Mouse (Mus musculus): ENCODE results near the gene Adam15. TPM values are rescaled to one million over a fixed set of nuclear protein-coding genes. Genes with fewer than 3 reads are reported as not detected.

Gene Adam15
- total and polyA plus RNA-seq, 3 experiments = 15.3 to 43.2 TPM; not detected in 1

GRCm38 (mm10) chr3:89347916-89348315 lies 1.9 kb downstream of the Adam15 start:
- H3K9me3 ChIP-seq (replicated peaks; ENCODE audit: insufficient read depth, low read length) = no peaks in the 10 kb centered on the region
- DNase-seq (ENCODE audit: low read depth, low spot score) = no peak

GRCm38 (mm10) chr3:89346815-89347540 lies 2.8 kb downstream of the Adam15 start:
- no peaks in the 10 kb centered on the region for H3K27me3 ChIP-seq (ENCODE audit: control insufficient read depth in 1 of 2, insufficient read depth in 2 of 2, low read length in 2 of 2)

More at GRCm38 (mm10) chr3:89347916-89348315, 1.9 kb downstream of the Adam15 start:
- Histone ChIP-seq H3K4me3 (ENCODE audit: control insufficient read depth in 1 of 2, insufficient read depth in 1 of 2, low read depth in 2 of 2, low read length in 2 of 2) (no peak overlapping the region), H3K27me3 (ENCODE audit: control insufficient read depth in 1 of 2, insufficient read depth in 2 of 2, low read length in 2 of 2) (no peaks in the 10 kb centered on the region), H3K27ac (ENCODE audit: control insufficient read depth, low read depth, low read length) (no peak overlapping the region), H3K79me2 (ENCODE audit: control insufficient read depth, insufficient read depth, low read length, poor library complexity) (peaks cover 3% of the 10 kb centered on the region; the same call in 1 of the 2 replicates), H3K36me3 (ENCODE audit: control insufficient read depth in 1 of 2, insufficient read depth in 2 of 2, low read length in 2 of 2) (peaks cover 0 to 7% of the 10 kb centered on the region in 2 experiments; a peak in 2 of 4 replicates), H3K4me1 (ENCODE audit: control insufficient read depth in 1 of 2, insufficient read depth in 2 of 2, low read length in 2 of 2) (peaks cover 0 to 12% of the 10 kb centered on the region in 2 experiments; a peak in 1 of 4 replicates), H3K9ac (ENCODE audit: control insufficient read depth, low read depth, low read length, poor library complexity, severe bottlenecking) (no peak overlapping the region)
- TF ChIP-seq CTCF (IDR thresholded peaks at IDR 0.05 in 2 of 3, conservative IDR thresholded peaks at IDR 0.05 in 1 of 3; ENCODE audit: control insufficient read depth in 1 of 3, insufficient read depth in 1 of 3, low read depth in 2 of 3, low read length in 3 of 3, poor library complexity in 1 of 3, severe bottlenecking in 1 of 3) (no peak), GABPA (IDR thresholded peaks at IDR 0.05; ENCODE audit: low read depth, low read length) (no peak), CHD2 (IDR thresholded peaks at IDR 0.05; ENCODE audit: low read length) (no peak), MYB (IDR thresholded peaks at IDR 0.05; ENCODE audit: low read depth, low read length) (no peak), HCFC1 (IDR thresholded peaks at IDR 0.05; ENCODE audit: low read depth, low read length) (no peak)

DNA sequence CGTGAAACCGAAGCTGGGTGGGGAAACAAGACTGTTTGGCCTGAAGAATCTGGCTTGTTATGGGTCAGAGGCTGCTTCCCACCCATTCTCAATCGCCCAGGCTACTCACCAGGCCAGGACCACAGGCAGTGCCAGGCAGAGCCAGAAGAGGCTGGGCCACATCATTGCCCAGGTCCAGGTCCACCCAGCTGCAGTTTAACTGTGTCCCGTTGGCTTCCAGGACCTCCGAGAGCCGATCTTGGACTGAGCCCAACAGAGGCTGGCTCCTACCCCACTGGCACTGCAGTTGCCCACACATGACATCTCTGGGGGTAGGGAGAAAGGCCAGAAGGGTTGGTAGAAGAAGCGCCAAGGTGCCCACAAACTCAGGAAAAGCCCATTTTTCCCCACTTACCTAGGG lies 6.5 kb downstream of the Adam15 start:
- H3K4me1 ChIP-seq (ENCODE audit: control insufficient read depth in 1 of 2, insufficient read depth in 2 of 2, low read length in 2 of 2) = no peaks in the 10 kb centered on the region
- no peak overlapping the region for H3K27ac ChIP-seq (ENCODE audit: control insufficient read depth, low read depth, low read length)
- H3K9me3 ChIP-seq (replicated peaks; ENCODE audit: insufficient read depth, low read length) = no peaks in the 10 kb centered on the region
- H3K79me2 ChIP-seq (ENCODE audit: control insufficient read depth, insufficient read depth, low read length, poor library complexity) = no peaks in the 10 kb centered on the region
- no peaks in the 10 kb centered on the region for H3K27me3 ChIP-seq (ENCODE audit: control insufficient read depth in 1 of 2, insufficient read depth in 2 of 2, low read length in 2 of 2)
- no peak for TF ChIP-seq BHLHE40 (IDR thresholded peaks at IDR 0.05; ENCODE audit: borderline replicate concordance, low read depth, low read length)
- no peak for TF ChIP-seq JUND (IDR thresholded peaks at IDR 0.05; ENCODE audit: low read depth, low read length)
- no peak for TF ChIP-seq USF2 (IDR thresholded peaks at IDR 0.05; ENCODE audit: borderline replicate concordance in 1 of 2, insufficient read depth in 1 of 2, low read depth in 1 of 2, low read length in 2 of 2)
- no peak for TF ChIP-seq TCF12 (IDR thresholded peaks at IDR 0.05; ENCODE audit: low read depth, low read length)
- no peak for TF ChIP-seq GABPA (IDR thresholded peaks at IDR 0.05; ENCODE audit: low read depth, low read length)
- TF ChIP-seq SMC3 (IDR thresholded peaks at IDR 0.05; ENCODE audit: low read depth, low read length) = no peak
- TF ChIP-seq POLR2AphosphoS5 (IDR thresholded peaks at IDR 0.05; ENCODE audit: borderline replicate concordance, low read depth, low read length) = no peak
- no peak for TF ChIP-seq MYC (IDR thresholded peaks at IDR 0.05; ENCODE audit: low read depth, low read length)
- TF ChIP-seq KAT2A (conservative IDR thresholded peaks at IDR 0.05; ENCODE audit: low read depth, low read length) = no peak
- TF ChIP-seq CHD1 (IDR thresholded peaks at IDR 0.05; ENCODE audit: low read depth, low read length) = no peak
- TF ChIP-seq GATA1 (IDR thresholded peaks at IDR 0.05; ENCODE audit: low read depth, low read length) = no peak
- TF ChIP-seq MYB (IDR thresholded peaks at IDR 0.05; ENCODE audit: low read depth, low read length) = no peak
- no peak for TF ChIP-seq ZNF384 (IDR thresholded peaks at IDR 0.05; ENCODE audit: low read depth, low read length)
- no peak for TF ChIP-seq HCFC1 (IDR thresholded peaks at IDR 0.05; ENCODE audit: low read depth, low read length)
- TF ChIP-seq TAL1 (IDR thresholded peaks at IDR 0.05; ENCODE audit: low read length) = no peak
- TF ChIP-seq CTCF (IDR thresholded peaks at IDR 0.05 in 2 of 3, conservative IDR thresholded peaks at IDR 0.05 in 1 of 3; ENCODE audit: control insufficient read depth in 1 of 3, insufficient read depth in 1 of 3, low read depth in 2 of 3, low read length in 3 of 3, poor library complexity in 1 of 3, severe bottlenecking in 1 of 3) = no peak
- no peak for TF ChIP-seq MAX (IDR thresholded peaks at IDR 0.05; ENCODE audit: low read length)
- no peak for TF ChIP-seq TBP (IDR thresholded peaks at IDR 0.05; ENCODE audit: low read depth, low read length)
- DNase-seq (ENCODE audit: low read depth, low spot score) = no peak
- H3K36me3 ChIP-seq (ENCODE audit: control insufficient read depth in 1 of 2, insufficient read depth in 2 of 2, low read length in 2 of 2) = no peaks in the 10 kb centered on the region
- H3K4me3 ChIP-seq (ENCODE audit: control insufficient read depth in 1 of 2, insufficient read depth in 1 of 2, low read depth in 2 of 2, low read length in 2 of 2) = no peak overlapping the region
- no peak overlapping the region for H3K9ac ChIP-seq (ENCODE audit: control insufficient read depth, low read depth, low read length, poor library complexity, severe bottlenecking)

More at GRCm38 (mm10) chr3:89346815-89347540, 2.8 kb downstream of the Adam15 start:
- TF ChIP-seq TAL1 (IDR thresholded peaks at IDR 0.05; ENCODE audit: low read length) (no peak), CHD1 (IDR thresholded peaks at IDR 0.05; ENCODE audit: low read depth, low read length) (no peak), MAX (IDR thresholded peaks at IDR 0.05; ENCODE audit: low read length) (no peak), NELFE (IDR thresholded peaks at IDR 0.05; ENCODE audit: low read depth, low read length) (no peak), TCF12 (IDR thresholded peaks at IDR 0.05; ENCODE audit: low read depth, low read length) (no peak), MAFK (IDR thresholded peaks at IDR 0.05; ENCODE audit: borderline replicate concordance, low read depth, low read length) (no peak), POLR2A (IDR thresholded peaks at IDR 0.05; ENCODE audit: control insufficient read depth in 1 of 2, insufficient read depth in 1 of 2, low read depth in 1 of 2, low read length in 2 of 2, poor library complexity in 1 of 2) (no peak), ZC3H11A (IDR thresholded peaks at IDR 0.05; ENCODE audit: low read depth, low read length) (no peak), MYB (IDR thresholded peaks at IDR 0.05; ENCODE audit: low read depth, low read length) (no peak), SMC3 (IDR thresholded peaks at IDR 0.05; ENCODE audit: low read depth, low read length) (no peak)
- Histone ChIP-seq H3K4me3 (ENCODE audit: control insufficient read depth in 1 of 2, insufficient read depth in 1 of 2, low read depth in 2 of 2, low read length in 2 of 2) (no peak overlapping the region), H3K9me3 (replicated peaks; ENCODE audit: insufficient read depth, low read length) (no peaks in the 10 kb centered on the region), H3K9ac (ENCODE audit: control insufficient read depth, low read depth, low read length, poor library complexity, severe bottlenecking) (no peak overlapping the region), H3K27ac (ENCODE audit: control insufficient read depth, low read depth, low read length) (no peak overlapping the region), H3K36me3 (ENCODE audit: control insufficient read depth in 1 of 2, insufficient read depth in 2 of 2, low read length in 2 of 2) (peaks cover 0 to 7% of the 10 kb centered on the region in 2 experiments; a peak in 2 of 4 replicates), H3K4me1 (ENCODE audit: control insufficient read depth in 1 of 2, insufficient read depth in 2 of 2, low read length in 2 of 2) (peaks cover 0 to 12% of the 10 kb centered on the region in 2 experiments; a peak in 1 of 4 replicates), H3K79me2 (ENCODE audit: control insufficient read depth, insufficient read depth, low read length, poor library complexity) (peaks cover 3% of the 10 kb centered on the region; the same call in 1 of the 2 replicates)
- no peak for DNase-seq (ENCODE audit: low read depth, low spot score)

Measured in MEL (cell line).